Mouse (Mus musculus) adrenal gland, postnatal 14 days (tissue): ENCODE results near the gene Ifitm2. TPM values are rescaled to one million over a fixed set of nuclear protein-coding genes. Genes with fewer than 3 reads are reported as not detected.

ENCODE experiments used
- DNase-seq: peaks from one replicate; pipeline ENCODE4 v3.0.0; 2021; ENCODE audit warnings: mixed read lengths
- total RNA-seq: library from RNA; stranded (reverse); gene quantifications from 2 replicates; pipeline ENCODE4 v1.2.3, GENCODE M21; 2021

The Ifitm2 gene
- total RNA-seq, 1 experiment from 2014 or later: 515 TPM

GRCm38 (mm10) chr7:140943356-140943755 lies 12.4 kb downstream of the Ifitm2 start:
- DNase-seq: no peak

GRCm38 (mm10) chr7:140942811-140943210 lies 13.0 kb downstream of the Ifitm2 start:
- DNase-seq: no peak

GRCm38 (mm10) chr7:140942341-140942740 lies 13.4 kb downstream of the Ifitm2 start:
- peak; percentile 40 for DNase-seq

GRCm38 (mm10) chr7:140941222-140942051 lies 14.3 kb downstream of the Ifitm2 start, which contains the start of gene Pgghg:
TSS of gene Pgghg (plus strand) at chr7:140941391.
- DNase-seq: peak; percentile 94

GRCm38 (mm10) chr7:140939669-140940171 lies 16.1 kb downstream of the Ifitm2 start:
- DNase-seq: peak; percentile 49

- DNase-seq: no peak
Observed at GRCm38 (mm10) chr7:140938896-140939295, 16.9 kb downstream of the Ifitm2 start.

GRCm38 (mm10) chr7:140938436-140938835 lies 17.4 kb downstream of the Ifitm2 start:
- no peak for DNase-seq

- DNase-seq: no peak
Observed at GRCm38 (mm10) chr7:140927181-140927580, 28.6 kb downstream of the Ifitm2 start.

- no peak for DNase-seq
Observed at GRCm38 (mm10) chr7:140923070-140923775, 32.6 kb downstream of the Ifitm2 start.

- peak; percentile 77 for DNase-seq
Observed at GRCm38 (mm10) chr7:140922398-140923069, 33.3 kb downstream of the Ifitm2 start.

GRCm38 (mm10) chr7:140921225-140921975 lies 34.4 kb downstream of the Ifitm2 start:
- no peak for DNase-seq

- DNase-seq: no peak
Observed at GRCm38 (mm10) chr7:140920418-140921029, 35.3 kb downstream of the Ifitm2 start, which contains the start of gene Nlrp6. TSS of gene Nlrp6 (plus strand) at chr7:140920902.

- no peak for DNase-seq
Observed at GRCm38 (mm10) chr7:140919911-140920310, 35.9 kb downstream of the Ifitm2 start.

- DNase-seq: no peak
Observed at GRCm38 (mm10) chr7:140914031-140914690, 41.6 kb downstream of the Ifitm2 start.

GRCm38 (mm10) chr7:140912846-140913482 lies 42.8 kb downstream of the Ifitm2 start:
- DNase-seq: no peak

GRCm38 (mm10) chr7:140912293-140912692 lies 43.5 kb downstream of the Ifitm2 start:
- no peak for DNase-seq

- peak; percentile 91 for DNase-seq
Observed at GRCm38 (mm10) chr7:140908634-140909107, 47.1 kb downstream of the Ifitm2 start.

- DNase-seq: no peak
Observed at GRCm38 (mm10) chr7:140908181-140908580, 47.6 kb downstream of the Ifitm2 start.

- no peak for DNase-seq
Observed at GRCm38 (mm10) chr7:140907697-140908096, 48.1 kb downstream of the Ifitm2 start.

- peak; percentile 69 for DNase-seq
Observed at GRCm38 (mm10) chr7:140907131-140907530, 48.7 kb downstream of the Ifitm2 start.
